Mouse (Mus musculus) kidney, postnatal 4 days (tissue): ENCODE data around the gene Actg1.
"Not testable (repeated sequence)": the region's sequence is repeated elsewhere in the genome, so short reads cannot be mapped to it uniquely, and the experiment has no call there.

ENCODE experiments used
- DNase-seq, 2 experiments: peaks; one replicate each; pipeline ENCODE4 v3.0.0; 2021; ENCODE audit warnings: mixed read lengths in 2 of 2

The Actg1 gene

DNA sequence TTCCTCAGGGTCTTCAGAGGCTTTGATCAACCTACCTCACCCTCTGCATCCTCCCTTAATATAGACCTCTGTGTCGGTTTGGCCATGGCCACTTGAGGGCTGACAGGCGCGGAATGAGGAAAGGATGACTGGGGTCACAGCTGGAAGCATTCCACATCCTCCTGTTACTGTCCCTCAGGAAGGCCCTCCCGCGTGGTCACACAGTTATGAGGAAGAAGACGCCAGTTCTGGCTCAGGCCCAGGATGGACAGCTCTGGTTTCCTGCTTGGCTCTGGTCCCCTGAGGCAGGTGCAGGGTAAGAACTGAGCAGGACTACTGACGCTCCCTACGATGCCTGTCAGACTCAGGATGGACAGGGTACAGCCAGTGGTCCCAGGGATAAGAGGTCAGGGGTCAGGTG is 11.7 kb upstream of the Actg1 start:
- DNase-seq, result peak; percentile 69 to 76

DNA sequence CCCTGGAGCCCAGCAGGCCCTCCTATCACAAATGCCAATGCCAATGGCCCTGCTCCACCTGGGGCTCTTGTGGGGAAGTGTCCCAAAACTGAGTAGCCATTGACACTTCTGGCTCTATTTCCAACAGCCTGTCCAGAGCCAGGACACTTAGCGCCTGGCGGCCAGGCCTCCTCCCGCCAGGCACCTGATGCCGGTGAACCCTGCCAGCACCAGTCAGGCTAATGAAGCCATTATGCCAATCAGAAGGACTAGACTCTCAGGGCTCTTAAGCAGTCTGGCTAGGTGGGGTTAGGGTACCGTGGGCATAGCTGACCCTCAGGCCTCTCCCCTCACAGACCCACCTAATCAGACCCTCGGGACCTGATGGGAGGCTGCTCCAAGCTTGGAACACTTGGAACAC is 11.0 kb upstream of the Actg1 start:
- peak in 1 of 2 experiments; percentile 38 for DNase-seq

DNA sequence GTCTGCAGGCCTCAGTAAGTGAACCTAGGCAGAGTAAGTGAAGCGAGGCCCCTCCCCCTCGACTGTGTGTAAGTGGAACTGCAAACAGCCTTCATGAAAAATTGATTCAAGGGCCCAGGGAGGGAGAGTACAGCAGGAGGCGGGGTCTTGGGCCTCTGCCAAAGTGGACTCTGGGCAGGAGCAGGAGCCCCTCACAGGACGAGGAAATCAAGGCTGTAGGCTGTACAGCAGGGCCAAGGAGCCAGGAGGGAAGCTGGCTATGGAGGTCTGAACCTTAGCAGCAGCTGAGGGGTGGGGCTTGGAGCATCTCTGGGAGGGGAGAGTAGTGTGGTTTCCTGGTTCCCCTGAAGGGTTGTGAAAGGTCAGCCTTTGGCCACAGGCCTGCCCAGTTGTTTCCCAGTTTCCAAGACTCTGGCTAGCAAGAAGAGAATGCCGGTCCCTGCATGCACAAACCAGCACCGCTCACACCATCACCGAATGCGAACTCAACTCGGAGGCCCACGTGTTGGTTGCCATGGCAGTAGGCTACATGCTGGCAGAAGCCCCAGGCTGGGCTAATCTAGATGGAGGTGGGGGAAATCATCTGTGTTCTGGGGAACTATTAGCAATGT is 9.6 kb upstream of the Actg1 start:
- DNase-seq, result peak; percentile 90 to 93

DNA sequence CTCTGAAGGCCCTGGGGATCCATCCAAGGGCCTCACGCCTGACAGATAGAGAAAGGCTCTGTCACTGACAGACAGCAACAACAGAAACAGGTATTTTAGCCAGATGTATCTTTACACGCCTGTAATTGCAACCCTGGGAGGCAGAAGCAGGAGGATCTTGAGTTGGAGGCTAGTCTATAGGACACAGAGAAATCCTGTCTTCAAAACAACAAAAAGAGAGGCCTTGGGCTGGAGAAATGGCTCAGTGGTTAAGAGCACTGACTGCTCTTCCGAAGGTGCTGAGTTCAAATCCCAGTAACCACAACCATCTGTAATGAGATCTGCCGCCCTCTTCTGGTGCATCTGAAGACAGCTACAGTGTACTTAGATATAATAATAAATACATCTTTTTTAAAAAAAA is 8.6 kb upstream of the Actg1 start:
- DNase-seq, result no peak

DNA sequence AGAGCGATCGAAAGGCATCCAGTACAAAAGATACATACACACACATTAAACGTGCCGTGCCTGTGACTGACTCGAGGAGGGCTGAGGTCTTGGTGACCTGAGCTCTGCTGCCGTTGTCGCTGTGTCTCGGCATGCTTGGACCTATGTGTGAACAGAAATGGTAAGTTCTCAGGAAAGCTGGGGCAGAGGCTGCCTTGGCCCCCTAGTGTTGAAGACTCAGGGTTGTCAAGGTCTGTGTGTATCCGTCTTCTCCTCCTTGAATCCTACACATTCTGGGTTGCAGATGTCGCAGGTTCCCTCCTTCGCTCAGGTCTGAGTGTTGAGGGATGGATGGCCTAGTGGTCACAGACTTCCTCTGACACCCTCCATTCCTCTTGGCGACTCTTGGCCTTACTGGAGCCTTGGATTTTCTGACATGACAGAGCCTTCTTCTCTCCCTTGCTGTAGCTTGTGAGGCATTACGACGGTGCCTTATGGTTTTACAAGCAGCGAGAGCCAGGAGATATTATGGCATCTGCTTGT is 8.0 kb upstream of the Actg1 start:
- DNase-seq, result peak in 1 of 2 experiments; percentile 42

DNA sequence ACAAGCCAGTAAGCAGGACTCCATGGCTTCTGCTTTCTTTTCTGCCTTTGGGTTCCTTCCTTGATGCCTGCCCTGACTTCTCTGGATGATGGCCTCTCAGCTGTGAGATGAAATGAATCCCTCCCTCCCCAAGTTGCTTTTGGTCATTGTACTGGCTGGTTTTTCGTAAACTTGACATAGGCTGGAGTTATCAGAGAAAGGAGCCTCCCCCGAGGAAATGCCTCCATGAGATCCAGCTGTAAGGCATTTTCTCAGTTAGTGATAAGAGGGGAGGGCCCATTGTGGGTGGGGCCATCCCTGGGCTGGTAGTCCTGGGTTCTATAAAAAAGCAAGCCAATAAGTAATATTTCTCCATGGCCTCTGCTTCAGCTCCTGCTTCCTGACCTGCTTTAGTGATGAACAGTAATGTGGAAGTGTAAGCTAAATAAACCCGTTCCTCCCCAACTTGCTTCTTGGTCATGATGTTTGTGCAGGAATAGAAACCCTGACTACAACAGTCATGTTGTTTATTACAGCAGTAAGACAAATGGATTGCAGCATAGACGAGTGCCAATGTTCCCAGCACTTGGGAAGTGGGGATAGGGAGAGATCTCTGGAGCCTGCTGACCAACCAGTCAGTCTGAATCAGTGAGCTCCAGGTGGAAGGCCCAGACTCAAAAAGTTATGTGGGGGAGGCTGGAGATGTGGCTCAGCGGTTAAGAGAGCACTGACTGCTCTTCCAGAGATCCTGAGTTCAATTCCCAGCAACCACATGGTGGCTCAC is 7.1 kb upstream of the Actg1 start:
- peak; percentile 28 to 47 for DNase-seq

DNA sequence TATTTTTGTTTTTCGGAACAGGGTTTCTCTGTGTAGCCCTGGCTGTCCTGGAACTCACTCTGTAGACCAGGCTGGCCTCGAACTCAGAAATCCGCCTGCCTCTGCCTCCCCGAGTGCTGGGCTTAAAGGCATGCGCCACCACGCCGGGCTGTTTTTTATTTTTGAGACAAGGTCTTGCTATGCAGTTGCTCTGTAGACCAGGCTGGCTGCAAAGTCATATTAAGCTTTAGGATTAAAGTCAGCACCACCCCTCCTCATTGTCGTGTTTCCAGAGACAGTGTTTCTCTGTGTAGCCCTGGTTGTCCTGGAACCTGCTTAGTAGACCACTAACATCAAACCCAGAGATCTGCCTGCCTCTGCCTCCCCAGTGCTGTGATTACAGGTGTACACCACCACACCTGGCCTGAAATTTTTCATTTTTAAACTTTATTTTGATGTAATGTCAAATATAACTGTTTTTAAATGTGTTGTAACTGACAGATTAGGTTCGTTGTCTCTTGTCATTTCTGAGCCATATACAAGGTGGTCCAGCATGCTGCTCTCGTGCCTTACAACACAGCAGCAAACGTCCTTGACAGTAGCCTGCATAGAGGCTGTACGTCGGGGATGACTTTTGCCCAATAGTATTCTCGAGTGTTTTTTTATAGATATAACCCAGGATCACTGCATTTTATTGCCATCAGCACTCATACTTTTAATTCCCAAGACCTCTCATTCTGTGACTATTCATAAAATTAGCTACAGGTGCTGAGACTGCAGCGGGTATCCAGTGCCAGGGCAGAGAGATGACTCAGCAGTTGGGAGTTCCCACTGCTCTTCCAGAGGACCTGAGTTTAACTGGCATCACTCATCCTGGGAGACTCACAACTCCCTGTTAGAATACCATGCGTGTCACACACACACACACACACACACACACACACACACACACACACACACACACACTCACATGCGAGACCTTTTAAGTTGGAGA is 6.2 kb upstream of the Actg1 start:
- DNase-seq, result peak in 1 of 2 experiments; percentile 4

DNA sequence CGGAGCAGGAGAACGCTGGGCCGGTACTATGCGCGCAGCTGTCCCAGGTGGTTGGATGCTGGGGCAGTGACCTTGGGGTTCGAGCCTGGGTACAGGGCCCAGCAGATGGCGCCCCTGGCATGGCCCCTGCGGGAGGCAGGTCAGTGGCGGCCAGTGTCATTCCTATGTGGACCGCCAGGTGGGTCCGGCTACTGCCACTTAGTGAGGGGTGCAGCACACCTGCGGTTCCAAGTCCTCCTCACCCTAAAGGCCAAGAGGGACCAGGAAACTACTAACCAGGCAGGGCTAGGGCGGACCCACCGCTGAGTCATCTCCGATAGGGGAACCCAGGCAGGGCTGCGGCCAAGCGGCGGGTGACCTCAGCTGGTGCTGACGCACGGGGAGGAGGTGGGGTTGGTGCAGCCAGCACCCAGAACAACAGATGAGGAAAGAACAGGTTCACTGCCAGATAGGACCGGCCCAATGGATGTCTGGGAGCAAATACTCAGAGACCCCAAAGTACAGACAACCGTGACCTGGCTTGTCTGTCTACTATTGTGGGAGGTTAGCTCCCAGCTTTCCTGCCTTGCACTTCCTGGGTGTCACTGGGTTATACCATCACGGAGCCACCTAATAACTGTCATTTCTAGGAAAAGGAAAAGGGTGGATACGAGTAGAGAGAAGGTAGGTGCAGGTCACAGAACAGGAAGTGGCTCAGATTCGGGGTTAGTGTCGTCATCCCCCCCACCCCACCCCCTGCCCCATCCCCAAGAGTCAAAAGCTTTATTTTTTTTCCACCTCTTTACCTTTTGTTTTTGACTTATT is 5.4 kb upstream of the Actg1 start:
- peak; percentile 92 to 94 for DNase-seq

DNA sequence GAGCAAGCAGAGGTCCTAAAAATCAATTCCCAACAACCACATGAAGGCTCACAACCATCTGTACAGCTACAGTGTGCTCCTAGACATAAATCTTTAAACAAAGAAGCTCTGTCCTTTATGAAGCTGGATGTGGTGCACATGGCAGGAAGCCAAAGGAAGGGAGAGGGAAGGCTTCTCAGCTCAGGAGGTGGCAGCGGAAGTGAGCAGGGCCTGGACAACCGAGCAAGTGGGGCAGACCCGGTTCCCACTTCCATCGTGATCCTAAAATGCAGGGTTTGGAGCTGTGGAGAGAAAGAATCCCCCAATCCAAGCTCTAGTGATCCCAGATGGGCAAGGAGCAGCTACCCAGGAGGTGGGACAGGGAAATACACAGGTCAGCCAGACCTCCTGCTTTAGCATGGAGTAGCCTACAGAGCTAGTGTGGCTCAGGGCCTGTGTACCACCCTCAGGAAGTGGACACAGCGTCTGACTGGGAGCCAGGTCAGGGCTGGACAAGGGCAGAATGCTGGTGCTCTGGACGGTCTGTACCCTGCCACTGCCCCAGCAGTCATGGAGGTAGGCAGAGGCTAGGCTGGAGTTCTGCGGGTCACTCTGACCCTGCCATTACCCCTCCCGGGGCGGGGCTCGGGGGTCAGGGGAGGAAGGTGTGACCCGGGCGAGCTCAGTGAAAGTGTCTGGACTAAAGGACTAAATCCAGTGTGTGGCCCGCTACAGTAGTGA is 4.4 kb upstream of the Actg1 start:
- peak; percentile 54 to 72 for DNase-seq

DNA sequence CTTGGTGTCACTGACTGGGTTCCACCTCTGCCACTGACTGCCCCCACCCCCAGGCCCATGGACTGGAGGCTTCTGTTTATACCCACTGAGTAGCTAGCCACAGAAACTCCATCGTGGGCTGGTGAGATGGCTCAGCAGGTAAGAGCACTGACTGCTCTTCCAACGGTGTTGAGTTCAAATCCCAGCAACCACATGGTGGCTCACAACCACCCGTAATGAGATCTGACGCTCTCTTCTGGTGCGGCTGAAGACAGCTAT is 3.7 kb upstream of the Actg1 start:
- not testable (repeated sequence) for DNase-seq

DNA sequence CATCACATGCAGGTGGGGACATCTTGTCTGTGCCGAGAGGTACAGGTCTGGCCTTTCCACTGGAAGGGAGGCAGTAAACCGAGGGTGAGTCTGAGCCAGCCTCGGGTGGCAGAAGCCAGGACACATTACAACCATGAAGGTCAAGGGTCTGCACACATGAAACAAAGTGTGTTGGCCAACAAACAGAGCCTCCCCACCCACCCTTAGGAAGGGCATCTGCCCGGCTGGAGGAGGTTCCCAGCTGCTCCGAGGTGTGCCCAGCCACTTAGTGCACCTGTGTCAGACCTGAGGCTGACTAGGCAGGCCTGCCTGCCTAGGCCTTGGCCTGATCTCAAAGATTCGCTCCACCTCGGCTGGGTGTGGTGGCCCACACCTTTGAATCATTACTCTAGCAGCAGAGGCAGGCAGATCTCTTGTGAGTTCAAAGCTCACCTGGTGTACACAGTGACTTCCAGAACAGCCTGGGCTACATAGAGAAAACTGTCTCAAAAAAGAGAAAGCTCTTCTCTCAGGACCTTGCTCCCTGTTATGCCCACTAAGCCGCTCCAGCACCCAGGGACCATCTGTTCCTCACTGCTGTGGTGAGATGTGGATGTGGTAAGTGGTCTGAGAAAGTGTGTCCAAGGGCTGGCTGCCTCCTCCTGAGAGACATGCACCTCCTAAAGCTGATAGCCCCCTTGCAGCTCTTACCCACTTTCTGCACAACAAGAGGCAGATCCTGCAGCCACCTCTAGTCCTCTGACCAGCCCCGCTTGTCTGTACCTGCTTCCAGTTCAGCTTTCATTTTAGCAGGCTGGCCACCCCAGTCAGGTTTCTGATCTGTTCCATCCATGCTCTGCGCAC is 3.1 kb upstream of the Actg1 start:
- DNase-seq, result peak in 1 of 2 experiments; percentile 36

DNA sequence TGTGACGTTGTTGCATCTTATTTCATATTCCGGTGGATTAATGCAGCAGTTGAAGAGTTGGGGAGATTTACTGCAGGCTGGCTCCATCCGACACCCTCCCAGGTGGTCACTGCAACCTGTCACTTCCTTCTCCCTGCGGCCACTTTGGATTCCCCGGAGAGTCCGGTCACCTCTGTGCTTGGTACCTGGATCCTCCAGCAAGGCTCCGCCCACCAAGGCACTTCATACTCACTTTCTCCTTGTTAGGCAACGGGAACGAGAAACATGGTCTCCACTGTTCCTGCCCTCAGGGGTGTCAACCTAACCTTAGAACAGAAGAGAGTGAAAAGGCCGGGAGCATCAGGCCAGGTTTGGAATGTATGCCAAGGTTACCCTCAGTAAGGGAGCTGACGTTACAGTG is 2.4 kb upstream of the Actg1 start:
- peak; percentile 55 to 69 for DNase-seq

DNA sequence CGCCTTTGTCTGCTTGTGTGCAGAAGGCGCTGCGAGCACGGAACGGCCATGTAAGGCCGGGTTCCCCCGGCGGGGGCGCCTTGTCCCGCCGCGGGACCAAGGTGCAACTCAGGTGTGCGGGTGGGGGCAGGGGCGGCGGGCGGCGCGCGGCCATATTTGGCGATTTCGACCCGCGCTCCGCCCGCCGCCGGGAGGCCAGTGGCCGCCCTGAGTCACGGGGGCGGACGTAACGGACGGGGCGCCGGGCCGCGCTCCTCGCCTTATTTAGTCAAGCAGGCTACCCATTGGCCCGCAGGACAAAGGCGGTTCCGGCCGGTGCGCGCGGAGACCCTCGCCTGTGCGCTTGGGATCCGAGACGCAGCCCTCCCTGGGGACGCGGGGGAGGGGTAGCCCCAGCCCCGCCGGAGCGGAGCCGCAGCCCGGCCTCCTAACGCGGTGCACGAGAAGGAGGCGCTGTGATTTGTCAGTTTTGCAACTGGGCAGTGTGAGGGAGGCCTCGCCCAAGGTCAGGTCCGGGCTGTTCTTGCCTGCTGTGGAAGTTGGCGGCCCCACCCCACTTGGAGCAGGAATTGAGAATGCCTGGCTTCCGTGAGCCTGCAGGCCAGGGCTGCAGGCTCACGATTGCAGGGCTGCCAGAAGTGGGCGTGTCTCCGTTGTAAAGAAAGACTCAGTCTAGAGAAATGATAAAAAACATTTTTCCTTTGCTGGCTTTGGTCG is 1.8 kb upstream of the Actg1 start:
- DNase-seq, result peak; percentile 94 to 96

DNA sequence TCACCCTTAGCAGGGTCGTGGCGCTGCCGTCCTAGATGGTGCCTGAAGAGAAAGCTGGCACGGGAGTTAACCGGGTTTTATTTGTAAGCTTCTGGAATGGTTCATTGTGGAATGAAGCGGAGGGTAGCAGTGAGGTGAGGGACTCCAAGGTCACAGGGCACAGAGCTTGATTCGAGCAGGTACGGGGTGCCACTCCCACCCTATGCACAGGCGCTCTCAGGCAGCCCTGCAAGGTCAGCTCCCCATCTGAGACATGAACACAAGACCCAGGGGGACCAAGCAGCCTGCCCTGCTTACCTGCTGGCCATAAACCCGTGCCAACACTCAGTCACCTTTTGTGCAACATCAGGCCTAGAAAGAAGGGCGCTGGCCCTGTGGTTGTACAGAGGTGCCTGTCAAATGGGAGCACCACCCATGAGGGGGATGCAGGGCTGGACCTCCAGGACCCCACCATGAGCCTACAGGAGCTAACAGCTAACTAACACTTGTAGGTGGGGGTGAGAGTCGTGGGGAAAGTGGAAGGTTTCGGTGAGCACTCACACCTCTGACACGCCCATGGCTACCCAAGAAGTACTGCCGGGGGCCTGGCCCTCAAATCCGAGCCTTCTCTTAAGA is 1.1 kb upstream of the Actg1 start:
- DNase-seq, result peak; percentile 62 to 75

DNA sequence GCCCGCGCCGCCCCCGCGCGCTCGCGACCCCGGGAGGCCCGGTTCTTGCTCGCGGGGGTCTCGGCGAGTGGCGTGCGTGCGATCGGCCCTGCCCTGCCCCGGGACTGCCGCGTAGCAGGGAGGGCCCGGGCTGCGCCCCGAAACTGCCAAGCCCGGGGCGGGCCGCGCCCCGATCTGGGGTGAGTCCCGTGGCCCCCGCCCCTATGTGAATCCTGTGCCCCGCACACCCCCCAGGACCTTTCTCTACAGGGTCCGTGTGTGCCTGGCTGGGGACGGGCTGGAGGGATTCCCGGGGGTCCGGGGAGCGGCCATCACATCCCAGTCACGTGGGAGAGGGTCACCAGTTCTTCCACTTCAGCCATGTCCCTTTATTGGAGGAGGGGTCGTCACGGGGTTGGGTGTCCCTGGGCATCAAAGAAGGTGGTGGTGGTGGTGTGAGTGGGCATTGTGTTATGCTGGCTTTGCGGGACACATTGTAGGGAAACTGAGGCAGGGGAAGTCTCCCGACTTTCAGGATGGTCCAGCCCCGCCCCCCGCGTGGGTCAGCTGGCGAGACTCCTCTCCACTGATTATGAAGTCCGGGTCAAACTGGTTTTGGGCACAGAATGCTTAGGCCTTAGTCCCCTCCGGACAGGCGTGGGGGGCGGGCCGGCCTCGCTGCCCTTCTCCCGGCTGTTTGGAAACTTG is 485 bp upstream of the Actg1 start:
- peak; percentile 71 to 82 for DNase-seq

DNA sequence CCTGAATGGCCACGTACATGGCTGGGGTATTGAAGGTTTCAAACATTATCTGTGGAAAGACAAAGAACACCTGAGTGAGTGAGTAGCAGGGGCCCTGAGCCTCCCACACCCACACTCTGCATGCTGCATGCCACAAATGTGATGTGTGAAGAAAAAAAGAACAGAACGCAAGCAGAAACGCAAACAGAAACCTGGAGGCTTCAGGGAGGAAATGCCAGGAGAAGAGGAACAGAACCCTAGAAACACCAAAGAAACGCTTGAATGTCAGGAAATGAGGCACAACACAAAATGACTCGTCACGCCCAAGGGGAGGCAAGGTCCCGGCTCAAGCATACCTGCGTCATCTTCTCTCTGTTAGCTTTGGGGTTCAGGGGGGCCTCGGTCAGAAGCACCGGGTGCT is 1.0 kb downstream of the Actg1 start:
- peak; percentile 22 to 33 for DNase-seq

DNA sequence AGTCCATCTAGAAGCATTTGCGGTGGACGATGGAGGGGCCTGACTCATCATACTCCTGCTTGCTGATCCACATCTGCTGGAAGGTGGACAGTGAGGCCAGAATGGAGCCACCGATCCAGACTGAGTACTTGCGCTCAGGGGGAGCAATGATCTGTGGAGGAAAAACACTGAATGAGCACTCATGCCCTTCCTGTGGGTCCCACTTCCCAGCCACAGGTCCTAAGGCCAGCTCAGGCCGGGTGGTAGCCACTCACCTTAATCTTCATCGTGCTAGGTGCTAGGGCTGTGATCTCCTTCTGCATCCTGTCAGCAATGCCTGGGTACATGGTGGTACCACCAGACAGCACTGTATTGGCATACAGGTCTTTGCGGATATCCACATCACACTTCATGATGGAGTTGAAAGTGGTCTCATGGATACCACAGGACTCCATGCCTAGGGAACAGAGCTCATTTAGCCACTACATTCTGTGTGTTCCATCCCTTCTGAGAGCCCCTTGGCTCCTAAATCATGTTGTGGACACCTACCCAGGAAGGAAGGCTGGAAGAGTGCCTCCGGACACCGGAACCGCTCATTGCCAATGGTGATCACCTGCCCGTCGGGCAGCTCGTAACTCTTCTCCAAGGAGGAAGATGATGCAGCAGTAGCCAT is 1.8 kb downstream of the Actg1 start:
- peak; percentile 6 to 21 for DNase-seq

DNA sequence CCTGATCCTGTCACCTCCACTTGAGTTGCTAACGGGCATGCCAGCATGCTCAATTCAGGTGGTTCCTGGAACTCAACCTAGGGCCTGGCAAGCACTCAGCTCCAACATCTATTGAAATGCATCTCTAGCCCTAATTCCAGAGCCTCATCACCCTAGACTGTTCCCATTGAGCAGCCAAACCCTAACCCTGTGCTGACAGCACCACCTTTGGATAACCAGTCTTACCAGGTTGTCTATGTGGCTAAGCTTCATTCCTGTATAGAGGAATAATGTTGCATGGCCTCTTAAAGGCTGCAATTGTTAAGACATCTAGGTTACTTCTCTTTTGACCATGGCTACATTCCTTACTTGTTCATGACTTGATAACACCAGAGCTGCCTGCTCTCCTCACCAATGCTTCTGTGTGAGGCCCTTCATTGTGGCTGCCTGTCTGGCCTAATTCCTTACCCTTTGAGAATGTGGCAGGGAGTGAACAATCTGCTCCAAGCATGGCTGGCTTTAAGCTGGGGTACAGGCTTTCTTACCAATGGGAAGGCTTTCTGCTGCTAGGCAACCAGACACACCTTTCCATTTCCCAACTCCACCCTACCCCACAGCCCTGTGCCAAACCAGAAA is 3.2 kb downstream of the Actg1 start:
- peak in 1 of 2 experiments; percentile 19 for DNase-seq
